Mouse (Mus musculus): Measurements from ENCODE around the gene Hfe.
"Not testable (repeated sequence)": the region's sequence is repeated elsewhere in the genome, so short reads cannot be mapped to it uniquely, and the experiment has no call there.

Gene Hfe

GRCm38 (mm10) chr13:23744421-23745380 lies 34.0 kb upstream of the Hfe start:
- no peak for DNase-seq (ENCODE audit: low spot score)

GRCm38 (mm10) chr13:23743963-23744362 lies 33.3 kb upstream of the Hfe start:
- no peak for DNase-seq (ENCODE audit: low spot score)

GRCm38 (mm10) chr13:23743215-23743614 lies 32.6 kb upstream of the Hfe start:
- no peak for DNase-seq (ENCODE audit: low spot score)

GRCm38 (mm10) chr13:23742007-23742406 lies 31.4 kb upstream of the Hfe start:
- DNase-seq (ENCODE audit: low spot score) = no peak

- no peak for DNase-seq (ENCODE audit: low spot score)
These were observed 30.3 kb upstream of the Hfe start for GRCm38 (mm10) chr13:23740910-23741309.

- no peak for DNase-seq (ENCODE audit: low spot score)
These were observed 29.7 kb upstream of the Hfe start for GRCm38 (mm10) chr13:23740256-23740840.

GRCm38 (mm10) chr13:23739922-23740252 lies 29.2 kb upstream of the Hfe start:
- DNase-seq (ENCODE audit: low spot score) = no peak

GRCm38 (mm10) chr13:23739069-23739921 lies 28.6 kb upstream of the Hfe start:
- peak; percentile 94 for DNase-seq (ENCODE audit: low spot score)

- peak; percentile 84 for DNase-seq (ENCODE audit: low spot score)
These were observed 28.0 kb upstream of the Hfe start, which contains the start of gene Hist1h1c for GRCm38 (mm10) chr13:23738677-23739068. Hist1h1c (plus strand) TSS chr13:23738808.

GRCm38 (mm10) chr13:23738041-23738440 lies 27.4 kb upstream of the Hfe start:
- no peak for DNase-seq (ENCODE audit: low spot score)

- DNase-seq (ENCODE audit: low spot score) = no peak
These were observed 26.4 kb upstream of the Hfe start for GRCm38 (mm10) chr13:23737091-23737490.

- no peak for DNase-seq (ENCODE audit: low spot score)
These were observed 21.6 kb upstream of the Hfe start for GRCm38 (mm10) chr13:23732156-23732804.

GRCm38 (mm10) chr13:23730479-23730878 lies 19.8 kb upstream of the Hfe start:
- DNase-seq (ENCODE audit: low spot score) = no peak

GRCm38 (mm10) chr13:23729706-23730105 lies 19.1 kb upstream of the Hfe start:
- no peak for DNase-seq (ENCODE audit: low spot score)

- DNase-seq (ENCODE audit: low spot score) = no peak
These were observed 18.5 kb upstream of the Hfe start for GRCm38 (mm10) chr13:23729192-23729525.

- DNase-seq (ENCODE audit: low spot score) = no peak
These were observed 18.0 kb upstream of the Hfe start for GRCm38 (mm10) chr13:23728472-23729191.

- DNase-seq (ENCODE audit: low spot score) = no peak
These were observed 14.6 kb upstream of the Hfe start for GRCm38 (mm10) chr13:23725213-23725612.

- DNase-seq (ENCODE audit: low spot score) = no peak
These were observed 13.6 kb upstream of the Hfe start for GRCm38 (mm10) chr13:23724239-23724638.

GRCm38 (mm10) chr13:23717593-23718245 lies 7.1 kb upstream of the Hfe start:
- not testable (repeated sequence) for DNase-seq (ENCODE audit: low spot score)

GRCm38 (mm10) chr13:23717176-23717575 lies 6.5 kb upstream of the Hfe start:
- no peak for DNase-seq (ENCODE audit: low spot score)
